Mouse (Mus musculus) limb, embryonic 15.5 days (tissue): Measurements from ENCODE around the gene Ttc34. TPM values are rescaled to one million over a fixed set of nuclear protein-coding genes. Genes with fewer than 3 reads are reported as not detected.
A peak's percentile ranks its signal among the peaks of the same experiment; 100 is the strongest.

Experiments
- ATAC-seq: fragments of 200-750 bp; cut with Nextera tagmentation; 2 replicates; pipeline ENCODE4 v1.8.0; 2017; ENCODE audit warnings: low read depth, moderate TSS enrichment; ENCODE audit not compliant: insufficient number of reproducible peaks, low FRiP score, low TSS enrichment
- H3K27ac ChIP-seq: fragments of 300-500 bp; sonication (generic); 2 replicates; pipeline ENCODE4 v1.5.1; 2015; ENCODE audit warnings: moderate library complexity, mild to moderate bottlenecking, inconsistent platforms
- H3K27me3 ChIP-seq: fragments of 300-500 bp; sonication (generic); 2 replicates; pipeline ENCODE4 v1.6.1; 2015; ENCODE audit warnings: inconsistent platforms
- H3K36me3 ChIP-seq: fragments of 300-500 bp; sonication (generic); 2 replicates; pipeline ENCODE4 v1.6.1; 2015; ENCODE audit warnings: inconsistent platforms
- H3K4me1 ChIP-seq: fragments of 300-500 bp; sonication (generic); 2 replicates; pipeline ENCODE4 v1.6.1; 2015; ENCODE audit warnings: inconsistent platforms
- H3K4me2 ChIP-seq: fragments of 300-500 bp; sonication (generic); 2 replicates; pipeline ENCODE4 v1.6.1; 2015; ENCODE audit warnings: mild to moderate bottlenecking, inconsistent platforms
- H3K4me3 ChIP-seq: fragments of 300-500 bp; sonication (generic); 2 replicates; pipeline ENCODE4 v1.5.1; 2015; ENCODE audit warnings: mild to moderate bottlenecking, inconsistent platforms
- H3K9ac ChIP-seq: fragments of 300-500 bp; sonication (generic); 2 replicates; pipeline ENCODE4 v1.6.1; 2015; ENCODE audit warnings: inconsistent platforms
- H3K9me3 ChIP-seq: fragments of 300-500 bp; sonication (generic); 2 replicates; pipeline ENCODE4 v1.6.1; 2016; ENCODE audit warnings: inconsistent platforms
- WGBS: fragments of 180-500 bp; shearing (Covaris S2); methylation state at CpG from one replicate; pipeline ENCODE4 v1.1.7; 2015; 5-methylcytosine and 5-hydroxymethylcytosine counted together
- polyA plus RNA-seq: library from polyadenylated mRNA; unstranded; fragments of >200 nt; fragmentation: Nextera tagmentation; extraction: Ambion mirVana; gene quantifications from 2 replicates; pipeline ENCODE4 v1.2.1, GENCODE M21; 2015

Gene Ttc34
- polyA plus RNA-seq, 1 experiment from 2014 or later, result 0.27 TPM

DNA sequence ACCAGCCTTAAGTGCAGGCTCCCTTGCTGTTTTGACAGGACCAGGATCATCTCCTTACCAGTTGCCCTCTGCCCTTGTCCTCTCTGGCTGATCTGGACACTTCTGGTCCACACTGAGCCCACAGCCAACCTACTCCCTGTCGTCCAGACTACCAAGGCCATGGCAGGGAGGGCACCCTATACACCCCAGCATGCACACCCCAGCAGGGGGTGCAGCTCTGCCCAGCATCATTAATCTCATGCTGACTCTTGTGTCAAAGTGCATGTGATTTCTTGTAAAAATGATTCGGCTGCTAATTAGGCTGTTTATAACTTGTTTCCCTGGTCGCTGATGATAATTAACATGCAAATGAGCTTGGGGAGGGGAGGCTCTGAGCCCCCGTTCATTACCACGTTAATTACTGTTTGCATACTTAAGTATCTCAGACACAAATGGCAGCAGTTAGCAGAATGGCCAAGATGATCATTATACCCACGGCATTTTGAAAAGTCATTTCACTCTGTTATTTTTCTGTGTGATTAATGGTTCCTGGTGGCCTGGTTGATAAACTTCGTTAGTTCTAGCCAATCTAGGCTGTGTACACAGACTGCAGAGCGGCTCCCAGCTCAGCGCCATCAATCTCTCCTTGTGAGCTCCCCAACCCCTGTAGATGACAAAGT, 5.2 kb upstream of the Ttc34 start:
- H3K27me3 ChIP-seq, result no peaks in the 10 kb centered on the region
- H3K4me2 ChIP-seq, result no peak overlapping the region
- no peak for ATAC-seq
- no peak overlapping the region for H3K4me3 ChIP-seq
- no peaks in the 10 kb centered on the region for H3K36me3 ChIP-seq
- peaks cover 4% of the 10 kb centered on the region; the same call in 1 of the 2 replicates for H3K4me1 ChIP-seq
- H3K9me3 ChIP-seq, result no peaks in the 10 kb centered on the region
- WGBS, result 43% methylated on average over 9 of the region's 9 CpGs
- no peak overlapping the region for H3K9ac ChIP-seq
- no peak overlapping the region for H3K27ac ChIP-seq

DNA sequence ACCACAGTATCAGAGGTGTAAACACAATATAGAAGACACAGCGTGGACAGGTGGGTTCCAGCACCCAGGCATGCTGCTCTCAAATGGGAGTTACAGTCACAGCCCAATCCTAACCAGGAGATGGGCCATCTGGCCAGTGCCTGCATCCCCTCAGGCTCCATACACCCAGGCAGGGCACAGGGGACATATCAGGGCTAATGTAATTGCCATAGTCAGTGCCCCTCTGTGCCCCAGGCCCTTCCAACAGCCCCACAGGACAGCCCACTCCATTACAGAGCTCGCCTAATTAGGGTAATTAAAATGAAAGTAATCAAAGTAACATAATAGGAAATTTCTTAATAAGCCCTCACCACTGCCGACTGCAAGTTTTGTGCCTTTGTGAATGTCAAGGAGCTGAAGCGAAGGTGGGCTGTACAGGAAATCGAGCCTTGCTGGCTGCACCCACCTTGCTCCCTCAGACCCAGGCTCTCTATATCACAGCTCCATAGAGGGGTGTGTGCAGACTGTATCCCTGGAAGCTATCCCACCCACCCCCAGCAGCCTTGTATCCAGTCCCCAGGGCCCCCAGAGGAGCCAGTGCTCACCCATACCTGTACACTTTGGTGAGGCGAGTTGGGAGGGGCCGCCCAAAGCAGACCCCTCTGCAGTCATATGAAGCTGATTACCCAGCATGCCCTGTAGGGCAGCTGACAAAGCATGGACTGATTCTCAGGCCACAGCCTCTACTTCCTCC, 910 bp upstream of the Ttc34 start:
- 59% methylated on average over 7 of the region's 7 CpGs for WGBS
- H3K9me3 ChIP-seq, result no peaks in the 10 kb centered on the region
- H3K27ac ChIP-seq, result no peak overlapping the region
- H3K4me2 ChIP-seq, result no peak overlapping the region
- no peak overlapping the region for H3K4me3 ChIP-seq
- no peaks in the 10 kb centered on the region for H3K27me3 ChIP-seq
- no peaks in the 10 kb centered on the region for H3K36me3 ChIP-seq
- ATAC-seq, result 0 out of 2 replicates have a peak, but pooled peaks have one; percentile 49
- H3K9ac ChIP-seq, result no peak overlapping the region
- no peaks in the 10 kb centered on the region for H3K4me1 ChIP-seq

DNA sequence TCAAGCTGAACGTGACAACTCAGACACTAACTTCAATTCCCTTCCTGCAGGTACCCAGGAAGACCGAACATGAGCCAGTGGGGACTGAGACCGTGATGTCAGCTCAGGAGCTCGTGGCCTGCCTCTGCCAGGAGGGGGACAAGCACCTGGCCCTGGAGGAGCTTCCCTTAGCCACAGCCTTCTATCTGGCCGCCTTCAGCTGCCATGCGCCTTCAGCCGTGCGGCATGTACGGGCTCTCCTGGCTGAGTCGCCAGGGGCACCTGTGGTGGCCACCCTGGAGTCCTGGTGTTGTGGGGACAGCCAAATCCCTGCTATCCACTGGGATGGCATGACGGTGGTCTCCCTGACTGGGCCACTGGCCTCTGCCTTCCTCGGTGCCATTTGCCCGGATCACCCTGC, 1.5 kb downstream of the Ttc34 start:
- 84% methylated on average over 13 of the region's 13 CpGs for WGBS
- H3K36me3 ChIP-seq, result no peaks in the 10 kb centered on the region
- H3K4me3 ChIP-seq, result no peak overlapping the region
- no peaks in the 10 kb centered on the region for H3K4me1 ChIP-seq
- no peaks in the 10 kb centered on the region for H3K9me3 ChIP-seq
- no peak overlapping the region for H3K4me2 ChIP-seq
- no peak overlapping the region for H3K27ac ChIP-seq
- no peak overlapping the region for H3K9ac ChIP-seq
- ATAC-seq, result 0 out of 2 replicates have a peak, but pooled peaks have one; percentile 35
- no peaks in the 10 kb centered on the region for H3K27me3 ChIP-seq

DNA sequence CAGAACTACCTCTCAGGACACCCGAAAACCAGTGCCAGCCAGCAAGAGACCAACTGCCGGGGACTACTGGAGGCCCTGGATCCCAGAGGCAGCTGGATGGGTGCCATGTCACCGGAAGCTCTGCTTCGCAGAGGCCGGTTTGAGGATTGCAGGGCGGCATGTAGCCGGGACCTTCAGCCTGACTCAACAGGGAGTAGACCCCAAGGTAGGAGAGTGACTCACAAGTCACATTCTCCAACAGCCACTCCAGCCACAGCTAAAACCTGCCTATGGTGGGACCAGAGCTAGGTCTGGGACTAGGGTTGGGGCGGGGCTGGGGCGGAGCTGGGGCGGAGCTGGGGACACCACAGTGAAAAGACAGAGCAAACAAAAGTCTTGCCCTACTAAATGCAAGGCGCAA, 2.1 kb downstream of the Ttc34 start:
- no peak overlapping the region for H3K4me2 ChIP-seq
- no peak for ATAC-seq

DNA sequence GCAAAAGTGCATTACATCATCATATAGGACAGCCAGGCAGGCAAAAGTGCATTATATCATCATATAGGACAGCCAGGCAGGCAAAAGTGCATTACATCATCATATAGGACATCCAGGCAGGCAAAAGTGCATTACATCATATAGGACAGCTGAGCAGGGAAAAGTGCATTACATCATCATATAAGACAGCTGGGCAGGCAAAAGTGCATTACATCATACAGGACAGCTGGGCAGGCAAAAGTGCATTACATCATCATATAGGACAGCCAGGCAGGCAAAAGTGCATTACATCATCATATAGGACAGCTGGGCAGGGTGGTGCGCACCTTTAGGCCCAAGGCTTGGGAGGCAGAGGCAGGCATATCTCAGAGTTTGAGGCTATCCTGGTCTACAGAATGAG, 15.4 kb downstream of the Ttc34 start:
- Histone ChIP-seq H3K9ac (no peak overlapping the region), H3K27ac (no peak overlapping the region), H3K27me3 (peaks cover 34% of the 10 kb centered on the region), H3K4me3 (no peak overlapping the region), H3K4me1 (peaks cover 15% of the 10 kb centered on the region), H3K4me2 (no peak overlapping the region), H3K9me3 (no peaks in the 10 kb centered on the region), H3K36me3 (no peaks in the 10 kb centered on the region)
- ATAC-seq, result no peak
- WGBS, result 85% methylated on average over 1 of the region's 1 CpGs

More for the DNA sequence above, 2.1 kb downstream of the Ttc34 start:
- H3K36me3 ChIP-seq, result no peaks in the 10 kb centered on the region
- no peaks in the 10 kb centered on the region for H3K27me3 ChIP-seq
- no peak overlapping the region for H3K4me3 ChIP-seq
- WGBS, result 49% methylated on average over 11 of the region's 11 CpGs
- H3K9ac ChIP-seq, result no peak overlapping the region
- H3K27ac ChIP-seq, result no peak overlapping the region
- H3K4me1 ChIP-seq, result no peaks in the 10 kb centered on the region
- H3K9me3 ChIP-seq, result no peaks in the 10 kb centered on the region

DNA sequence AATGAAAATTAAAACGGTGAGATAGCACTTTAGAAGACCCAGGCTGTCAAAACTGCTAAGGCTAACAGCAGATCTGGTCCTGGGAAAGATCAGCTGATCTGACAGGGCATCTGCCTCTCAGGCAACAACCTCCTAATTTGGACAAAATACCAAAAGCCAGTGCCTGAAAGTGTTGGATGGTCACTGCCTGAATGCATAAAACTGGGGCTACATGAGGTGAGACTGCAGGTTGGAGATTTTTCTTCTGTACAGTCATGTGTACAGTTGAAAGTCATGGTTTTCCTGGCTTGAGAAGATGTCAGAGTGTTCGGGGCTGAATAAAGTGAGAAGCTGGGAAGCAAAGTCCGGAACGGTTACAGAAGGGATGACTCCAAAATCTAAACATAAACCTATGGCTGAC, 16.6 kb downstream of the Ttc34 start:
- Histone ChIP-seq H3K27me3 (peaks cover 34% of the 10 kb centered on the region), H3K9me3 (no peaks in the 10 kb centered on the region), H3K36me3 (no peaks in the 10 kb centered on the region), H3K4me3 (no peak overlapping the region), H3K4me1 (peaks cover 15% of the 10 kb centered on the region), H3K9ac (no peak overlapping the region), H3K27ac (no peak overlapping the region), H3K4me2 (no peak overlapping the region)
- ATAC-seq, result no peak
- 84% methylated on average over 4 of the region's 4 CpGs for WGBS

DNA sequence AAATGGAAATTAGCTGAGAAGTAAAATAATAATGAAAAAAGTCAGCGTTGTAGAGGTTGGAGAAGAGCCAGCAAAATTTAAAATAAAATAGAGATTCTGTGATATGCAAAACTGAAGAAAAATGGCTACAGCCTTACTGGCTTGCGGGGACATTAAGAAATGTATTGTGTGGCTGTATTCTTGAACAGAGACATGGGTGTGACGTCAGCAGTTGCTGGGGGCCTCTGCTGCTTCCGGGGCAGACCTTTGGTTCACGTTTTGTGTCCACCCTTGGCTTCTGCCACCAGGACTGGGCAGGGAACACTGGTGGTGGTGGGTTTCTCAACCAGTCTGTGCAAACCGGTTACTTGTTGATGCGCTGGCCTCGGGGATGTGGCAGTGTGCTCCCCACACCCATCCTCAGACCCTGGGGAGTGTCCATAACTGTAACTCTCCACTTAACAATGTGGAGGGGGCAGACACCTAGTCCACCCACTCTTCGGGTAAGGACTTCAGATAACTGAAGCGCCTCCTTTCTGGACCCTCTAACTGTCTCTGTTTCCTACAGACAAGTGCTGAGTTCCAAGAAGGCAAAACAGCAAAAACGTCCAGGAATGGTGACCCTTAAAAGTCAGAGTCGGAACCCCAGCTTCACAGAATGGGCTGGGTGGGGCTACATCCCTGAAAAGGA, 17.6 kb downstream of the Ttc34 start:
- peaks cover 34% of the 10 kb centered on the region for H3K27me3 ChIP-seq
- H3K4me2 ChIP-seq, result peak overlapping the region; percentile 96; the same call in 1 of the 2 replicates
- no peak for ATAC-seq

DNA sequence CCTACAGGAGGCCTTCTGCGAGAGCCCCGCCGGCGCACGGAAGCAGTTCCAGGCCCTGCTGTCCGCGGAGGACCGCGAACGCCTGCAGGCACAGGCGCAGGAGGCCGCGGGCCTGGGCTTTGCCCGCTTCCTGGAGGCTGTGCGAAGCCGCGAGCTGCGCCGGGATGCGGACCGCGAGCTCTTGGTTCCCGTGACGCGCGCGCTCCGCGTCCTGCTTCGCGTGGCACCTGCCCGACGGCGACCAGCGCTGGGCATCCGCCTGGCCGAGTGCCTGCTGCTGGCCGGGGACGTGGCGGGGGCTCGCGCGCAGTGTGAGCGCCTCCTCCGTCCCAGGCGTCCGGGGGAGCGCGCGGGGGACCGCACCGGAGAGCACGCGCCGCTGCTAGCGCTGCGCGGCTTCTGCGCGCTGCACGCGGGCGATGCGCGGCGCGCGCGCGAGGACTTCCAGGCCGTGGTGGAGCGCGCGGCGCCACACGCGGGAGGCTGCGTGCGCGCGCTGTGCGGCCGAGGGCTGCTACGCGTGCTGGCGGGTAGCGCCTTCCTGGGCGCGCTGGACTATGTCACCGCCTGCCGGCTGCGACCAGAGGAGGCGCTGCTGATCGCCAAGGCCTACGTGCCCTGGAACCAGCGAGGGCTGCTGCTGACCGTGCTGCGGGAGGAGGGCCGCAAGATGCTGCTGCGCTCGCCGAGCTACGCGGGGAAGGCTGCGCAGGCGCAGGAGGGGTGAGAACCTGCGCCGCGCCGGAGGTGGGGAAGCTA, 18.6 kb downstream of the Ttc34 start:
- Histone ChIP-seq H3K36me3 (no peaks in the 10 kb centered on the region), H3K9me3 (no peaks in the 10 kb centered on the region), H3K27ac (no peak overlapping the region), H3K4me2 (peak overlapping the region; percentile 96), H3K9ac (peak overlapping the region; percentile 40), H3K27me3 (peaks cover 34% of the 10 kb centered on the region), H3K4me3 (peak overlapping the region; percentile 55), H3K4me1 (peaks cover 15% of the 10 kb centered on the region)
- ATAC-seq, result peak; percentile 50
- under 1% methylated on average over 110 of the region's 110 CpGs for WGBS

More for the DNA sequence above, 17.6 kb downstream of the Ttc34 start:
- no peaks in the 10 kb centered on the region for H3K36me3 ChIP-seq
- H3K9ac ChIP-seq, result no peak overlapping the region
- peaks cover 15% of the 10 kb centered on the region for H3K4me1 ChIP-seq
- H3K9me3 ChIP-seq, result no peaks in the 10 kb centered on the region
- H3K27ac ChIP-seq, result no peak overlapping the region
- WGBS, result 57% methylated on average over 12 of the region's 12 CpGs
- no peak overlapping the region for H3K4me3 ChIP-seq

DNA sequence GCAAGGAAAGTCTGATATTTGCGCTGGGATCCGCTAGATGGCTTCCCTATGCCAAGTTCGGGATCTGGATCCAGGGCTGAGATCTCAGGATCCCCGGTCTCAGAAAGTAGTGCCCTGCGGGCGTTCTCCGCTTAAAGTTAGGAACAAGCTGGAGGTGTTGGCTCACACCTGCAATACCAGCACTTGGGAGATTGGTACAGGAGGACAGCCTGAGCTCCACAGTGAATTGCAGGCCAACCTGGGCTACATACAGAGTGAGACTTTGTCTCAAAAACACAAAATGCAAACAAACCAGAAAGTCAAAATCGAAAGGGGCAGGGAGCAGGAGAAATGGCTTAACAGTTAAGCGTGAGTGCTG, 19.2 kb downstream of the Ttc34 start:
- H3K36me3 ChIP-seq, result no peaks in the 10 kb centered on the region
- H3K27me3 ChIP-seq, result peaks cover 34% of the 10 kb centered on the region
- H3K4me1 ChIP-seq, result peaks cover 15% of the 10 kb centered on the region
- 16% methylated on average over 9 of the region's 9 CpGs for WGBS
- peak overlapping the region; percentile 96 for H3K4me2 ChIP-seq
- H3K4me3 ChIP-seq, result peak overlapping the region; percentile 55
- no peak overlapping the region for H3K27ac ChIP-seq
- ATAC-seq, result no peak
- no peaks in the 10 kb centered on the region for H3K9me3 ChIP-seq
- peak overlapping the region; percentile 40 for H3K9ac ChIP-seq

DNA sequence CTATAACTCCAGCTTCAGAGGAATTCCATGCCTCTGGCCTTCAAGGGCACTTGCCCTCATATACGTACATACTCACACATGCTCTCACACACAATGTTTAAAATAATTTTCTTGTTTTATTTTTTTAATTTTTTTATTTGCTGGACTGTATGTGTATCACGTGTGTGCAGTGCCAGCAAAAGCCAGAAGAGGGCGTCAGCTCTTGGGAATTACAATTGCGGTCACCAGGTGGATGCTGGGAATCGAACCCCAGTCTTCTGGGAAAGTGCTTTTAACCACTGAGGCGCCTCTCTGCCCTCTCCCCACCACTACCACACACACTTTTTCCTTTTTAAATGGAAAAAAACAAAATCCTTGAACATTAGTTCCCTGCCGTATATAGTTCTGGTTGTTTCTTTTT, 19.6 kb downstream of the Ttc34 start:
- H3K4me2 ChIP-seq, result peak overlapping the region; percentile 96
- no peaks in the 10 kb centered on the region for H3K36me3 ChIP-seq
- no peak overlapping the region for H3K9ac ChIP-seq
- WGBS, result 86% methylated on average over 7 of the region's 7 CpGs
- no peak overlapping the region for H3K27ac ChIP-seq
- no peak for ATAC-seq
- peak overlapping the region; percentile 55 for H3K4me3 ChIP-seq
- H3K27me3 ChIP-seq, result peaks cover 34% of the 10 kb centered on the region
- peaks cover 15% of the 10 kb centered on the region for H3K4me1 ChIP-seq
- no peaks in the 10 kb centered on the region for H3K9me3 ChIP-seq

DNA sequence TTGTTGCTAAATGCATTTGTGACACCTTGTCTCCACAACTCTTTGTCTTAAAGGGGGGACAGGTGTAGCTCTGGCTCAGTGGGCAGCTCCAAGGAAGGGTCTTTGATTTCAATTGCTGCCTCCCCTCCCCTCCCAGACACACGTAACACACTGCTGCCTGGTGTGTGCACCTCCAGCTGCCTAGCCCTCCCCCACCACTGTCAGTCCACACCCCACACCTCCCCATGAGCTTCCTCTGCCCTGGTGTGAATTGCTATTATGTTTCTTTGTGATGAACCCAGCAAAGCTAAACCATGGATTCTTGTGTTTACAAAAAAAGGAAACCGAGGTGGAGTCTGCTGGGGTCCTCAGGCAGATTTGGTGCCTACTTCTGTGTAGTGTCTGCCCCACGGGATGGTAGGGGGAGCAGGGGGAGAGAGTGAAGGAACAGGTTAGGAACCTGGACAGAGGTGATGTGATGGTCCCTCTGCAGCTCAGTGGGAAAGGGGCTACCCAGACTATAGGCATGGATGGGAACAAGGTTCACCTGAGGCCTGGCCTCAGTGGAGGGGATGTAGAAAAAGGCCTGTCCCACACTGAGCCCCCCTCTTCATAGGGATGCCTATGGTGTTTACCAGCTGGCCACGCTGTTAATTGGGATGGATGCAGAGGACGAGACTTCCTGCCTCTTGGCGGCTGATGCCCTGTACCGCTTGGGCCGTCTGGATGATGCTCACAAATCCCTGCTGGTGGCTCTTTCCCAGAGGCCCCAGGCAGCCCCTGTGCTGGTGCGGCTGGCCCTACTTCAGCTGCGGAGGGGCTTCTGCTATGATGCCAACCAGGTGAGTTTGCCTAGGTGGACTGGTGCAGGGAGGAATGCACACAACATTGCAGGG, 20.3 kb downstream of the Ttc34 start:
- Histone ChIP-seq H3K36me3 (no peaks in the 10 kb centered on the region), H3K4me2 (no peak overlapping the region), H3K27me3 (peaks cover 34% of the 10 kb centered on the region), H3K9ac (no peak overlapping the region), H3K4me1 (peaks cover 15% of the 10 kb centered on the region), H3K27ac (no peak overlapping the region), H3K4me3 (no peak overlapping the region), H3K9me3 (no peaks in the 10 kb centered on the region)
- 70% methylated on average over 10 of the region's 10 CpGs for WGBS
- ATAC-seq, result no peak
